Mouse (Mus musculus): ENCODE data around the gene Nono.

GRCm38 (mm10) chrX:101418946-101419724, 10.0 kb upstream of the Nono start:
- TF ChIP-seq POLR2A (IDR thresholded peaks at IDR 0.05; ENCODE audit: insufficient read depth, low read depth, low read length) (no peak), CTCF (IDR thresholded peaks at IDR 0.05) (peak; percentile 60), EP300 (IDR thresholded peaks at IDR 0.05; ENCODE audit: insufficient read depth, low read depth, low read length) (no peak)
